ENCODE assay signal across 28 mouse cellular contexts in genomic region chr11:66369764-66370163, GRCm38 (mm10).
DNase-seq lines count a peak whose midpoint lies in the region; ATAC-seq and TF ChIP-seq lines count a peak whose summit lies in the region.
"Had no signal": no experiment of that assay in that cellular context is flagged by ENCODE, and none has a peak within 500 bp of the region (broad histone marks: within the 10 kb centered on the region; RNA-seq: fewer than 3 reads in every experiment).

No protein-coding gene starts in this region.

- no peak for TF ChIP-seq CTCF in lung, embryonic 14.5 days (IDR thresholded peaks at IDR 0.05; ENCODE audit: low read depth)

- no peak overlapping the region for H3K4me2 ChIP-seq in lung, embryonic 14.5 days
- H3K4me2 ChIP-seq: embryonic facial prominence, embryonic 13.5 days; forebrain, embryonic 12.5 days; forebrain, embryonic 15.5 days; heart, embryonic 11.5 days; hindbrain, embryonic 14.5 days had no signal

- no peak overlapping the region for H3K4me3 ChIP-seq in lung, embryonic 14.5 days (ENCODE audit: low read depth, low read length)
- H3K4me3 ChIP-seq: embryonic facial prominence, embryonic 10.5 days; embryonic facial prominence, embryonic 13.5 days; erythroblast, embryonic 14.5 days; forebrain, embryonic 12.5 days; forebrain, embryonic 15.5 days had no signal

- H3K27ac ChIP-seq in lung, embryonic 14.5 days (ENCODE audit: low read depth), result no peak overlapping the region
- H3K27ac ChIP-seq: embryonic facial prominence, embryonic 10.5 days; embryonic facial prominence, embryonic 13.5 days; forebrain, embryonic 12.5 days; forebrain, embryonic 15.5 days; hindbrain, embryonic 14.5 days; hindbrain, postnatal 0 days had no signal

- H3K9ac ChIP-seq in lung, embryonic 14.5 days, result no peak overlapping the region
- H3K9ac ChIP-seq: embryonic facial prominence, embryonic 13.5 days; forebrain, embryonic 12.5 days; forebrain, embryonic 15.5 days; hindbrain, embryonic 14.5 days had no signal

- intact Hi-C loops in heart, postnatal 36 days (cut with DNase I), result no loop called here

- DNase-seq in cerebellum, postnatal 10 days, result peak; percentile 12 to 25
- DNase-seq in cerebellum, adult 9-11 months, result no peak
- DNase-seq in heart, adult 11 months, result peak; percentile 61
- DNase-seq in heart, postnatal 36 days, result no peak
- DNase-seq in lung, embryonic 14.5 days, result peak; percentile 9
- no peak for DNase-seq in lung, postnatal 4 days
- no peak for DNase-seq in left cerebral cortex, adult 11 months (ENCODE audit: low spot score)
- DNase-seq: adrenal gland, postnatal 10 days; adrenal gland, postnatal 36 days; cerebellum, adult 18-20 months; cerebellum, adult 9-10 months; cerebellum, postnatal 36 days; embryo, embryonic 11 days; heart, postnatal 4 days; kidney, adult 2 months had no signal

- H3K9me3 ChIP-seq in lung, embryonic 14.5 days (ENCODE audit: low read depth, low read length), result no peaks in the 10 kb centered on the region
- H3K9me3 ChIP-seq: embryonic facial prominence, embryonic 10.5 days; embryonic facial prominence, embryonic 13.5 days; forebrain, embryonic 12.5 days; forebrain, embryonic 15.5 days had no signal

- no peak for ATAC-seq in lung, embryonic 14.5 days (ENCODE audit: insufficient read depth)
- ATAC-seq in megakaryocyte progenitor cell, adult 5-6 weeks (replicated peaks; ENCODE audit: poor library complexity), result no peak
- ATAC-seq: forebrain, embryonic 15.5 days; hindbrain, postnatal 0 days; inflammation-experienced regulatory T-cells, adult 6 months; intestine, postnatal 0 days; Patski had no signal

- no peaks in the 10 kb centered on the region for H3K36me3 ChIP-seq in lung, embryonic 14.5 days (ENCODE audit: insufficient read depth)
- H3K36me3 ChIP-seq: embryonic facial prominence, embryonic 10.5 days; embryonic facial prominence, embryonic 13.5 days; forebrain, embryonic 12.5 days; forebrain, embryonic 15.5 days; G1E had no signal

- H3K27me3 ChIP-seq in lung, embryonic 14.5 days (ENCODE audit: insufficient read depth, low read length), result no peaks in the 10 kb centered on the region
- H3K27me3 ChIP-seq: embryonic facial prominence, embryonic 13.5 days; forebrain, embryonic 12.5 days; forebrain, embryonic 15.5 days; Patski had no signal

- no peaks in the 10 kb centered on the region for H3K4me1 ChIP-seq in lung, embryonic 14.5 days (ENCODE audit: insufficient read depth)
- H3K4me1 ChIP-seq: forebrain, embryonic 12.5 days; forebrain, embryonic 15.5 days had no signal

- WGBS in lung, embryonic 14.5 days, result 69% methylated on average over 4 of the region's 4 CpGs

Comparison
In these comparisons a context has a peak if more than half of its experiments do, and no peak if none do; other contexts are left out.
1. DNase-seq: peak in cerebellum, postnatal 10 days (2 of 2), heart, adult 11 months (single experiment) and lung, embryonic 14.5 days (single experiment); none in cerebellum, adult 9-11 months (single experiment), heart, postnatal 36 days (0 of 2), lung, postnatal 4 days (0 of 2) and left cerebral cortex, adult 11 months (single experiment).